Mouse (Mus musculus) spleen, adult 2 months (tissue): ENCODE measurements around the gene Gnpda2.

ENCODE experiments used
- CTCF ChIP-seq: fragments of 200-500 bp; IDR thresholded peaks from 2 replicates; pipeline ENCODE4 v1.5.1; 2011; ENCODE audit warnings: mild to moderate bottlenecking, inconsistent platforms; ENCODE audit not compliant: insufficient read depth, insufficient read length, insufficient replicate concordance; ENCODE audit errors: extremely low read depth
- POLR2A ChIP-seq: fragments of 200-500 bp; IDR thresholded peaks from 2 replicates; pipeline ENCODE4 v1.6.1; 2011; ENCODE audit warnings: low read depth, low read length, inconsistent platforms

GRCm38 (mm10) chr5:69542489-69542888, 49.7 kb downstream of the Gnpda2 start, which contains the start of gene Yipf7:
- TF ChIP-seq CTCF = no peak
- no peak for TF ChIP-seq POLR2A
